Mouse (Mus musculus) forebrain, embryonic 13.5 days (tissue): ENCODE measurements around the gene Gm3033. TPM values are rescaled to one million over a fixed set of nuclear protein-coding genes. Genes with fewer than 3 reads are reported as not detected.
"Not testable (repeated sequence)": the region's sequence is repeated elsewhere in the genome, so short reads cannot be mapped to it uniquely, and the experiment has no call there.

Source experiments
- ATAC-seq: fragments of 200-750 bp; cut with Nextera tagmentation; 2 replicates; pipeline ENCODE4 v1.8.0; 2017
- H3K27ac ChIP-seq: fragments of 300-500 bp; sonication (generic); 2 replicates; pipeline ENCODE4 v1.5.1; 2015; ENCODE audit warnings: inconsistent platforms, mild to moderate bottlenecking, moderate library complexity
- H3K27me3 ChIP-seq: fragments of 300-500 bp; sonication (generic); 2 replicates; pipeline ENCODE4 v1.6.1; 2015; ENCODE audit warnings: mild to moderate bottlenecking, inconsistent platforms
- H3K36me3 ChIP-seq: fragments of 300-500 bp; sonication (generic); 2 replicates; pipeline ENCODE4 v1.6.1; 2015; ENCODE audit warnings: mild to moderate bottlenecking, inconsistent platforms; ENCODE audit not compliant: poor library complexity, severe bottlenecking
- H3K4me1 ChIP-seq: fragments of 300-500 bp; sonication (generic); 2 replicates; pipeline ENCODE4 v1.6.1; 2015; ENCODE audit warnings: inconsistent platforms
- H3K4me2 ChIP-seq: fragments of 300-500 bp; sonication (generic); 2 replicates; pipeline ENCODE4 v1.6.1; 2015; ENCODE audit warnings: inconsistent platforms, mild to moderate bottlenecking, moderate library complexity
- H3K4me3 ChIP-seq: fragments of 300-500 bp; sonication (generic); 2 replicates; pipeline ENCODE4 v1.5.1; 2015; ENCODE audit warnings: mild to moderate bottlenecking, inconsistent platforms
- H3K9ac ChIP-seq: fragments of 300-500 bp; sonication (generic); 2 replicates; pipeline ENCODE4 v1.6.1; 2015; ENCODE audit warnings: mild to moderate bottlenecking, inconsistent platforms
- H3K9me3 ChIP-seq: fragments of 300-500 bp; sonication (generic); replicated peaks from 2 replicates; pipeline ENCODE4 v1.6.1; 2016; ENCODE audit warnings: inconsistent platforms
- WGBS: fragments of 180-500 bp; shearing (Covaris S2); methylation state at CpG from one replicate; pipeline ENCODE4 v1.1.7; 2015; 5-methylcytosine and 5-hydroxymethylcytosine counted together
- polyA plus RNA-seq: library from polyadenylated mRNA; unstranded; fragments of >200 nt; fragmentation: Nextera tagmentation; extraction: Ambion mirVana; gene quantifications from 2 replicates; pipeline ENCODE4 v1.2.1, GENCODE M21; 2015

Gene Gm3033
- polyA plus RNA-seq = 0.18 TPM in 1 of 2 replicates, not detected in the other

GRCm38 (mm10) chr14:3845945-3846344 is at the start of gene Gm3033:
TSS of gene Gm3033 (plus strand) at chr14:3846245.
- WGBS = no CpG with 5 or more reads among the region's 2 CpGs
- not testable (repeated sequence) for ATAC-seq, H3K36me3 ChIP-seq, H3K9me3 ChIP-seq, H3K4me3 ChIP-seq, H3K27me3 ChIP-seq, H3K4me1 ChIP-seq, H3K9ac ChIP-seq, H3K27ac ChIP-seq, H3K4me2 ChIP-seq

- H3K36me3 ChIP-seq, H3K4me2 ChIP-seq, H3K9ac ChIP-seq, H3K4me3 ChIP-seq, H3K9me3 ChIP-seq, H3K4me1 ChIP-seq, H3K27ac ChIP-seq, ATAC-seq, H3K27me3 ChIP-seq: not testable (repeated sequence)
- WGBS = no CpG with 5 or more reads among the region's 31 CpGs
Observed at GRCm38 (mm10) chr14:3809774-3810173, 36.3 kb upstream of the Gm3033 start, which contains the start of gene Gm3002. TSS of gene Gm3002 (plus strand) at chr14:3810074.

GRCm38 (mm10) chr14:3883872-3884271 is 37.8 kb downstream of the Gm3033 start, which contains the start of gene Gm2916:
TSS of gene Gm2916 (plus strand) at chr14:3884172.
- no CpG with 5 or more reads among the region's 1 CpGs for WGBS
- H3K4me2 ChIP-seq, H3K27me3 ChIP-seq, H3K9ac ChIP-seq, H3K36me3 ChIP-seq, ATAC-seq, H3K4me1 ChIP-seq, H3K9me3 ChIP-seq, H3K4me3 ChIP-seq, H3K27ac ChIP-seq: not testable (repeated sequence)

Other genes with a start within 250 kb of the Gm3033 start
- gene Gm3012, start 211.7 kb upstream of the Gm3033 start, polyA plus RNA-seq = not detected in 2 replicates
- 6.2 and 8.9 TPM in 2 replicates for gene Gm3020, start 194.2 kb upstream of the Gm3033 start, polyA plus RNA-seq
- not detected in 2 replicates for gene Gm3043, start 157.5 kb upstream of the Gm3033 start, polyA plus RNA-seq
- 1.6 and 1.9 TPM in 2 replicates for gene Gm3002, start 36.2 kb upstream of the Gm3033 start, polyA plus RNA-seq
- not detected in 2 replicates for gene Gm2916, start 37.9 kb downstream of the Gm3033 start, polyA plus RNA-seq
- gene Gm3029, start 85.5 kb downstream of the Gm3033 start, polyA plus RNA-seq = not detected in 2 replicates
- 0.49 and 0.53 TPM in 2 replicates for gene Gm3095, start 117.3 kb downstream of the Gm3033 start, polyA plus RNA-seq
- not detected in 2 replicates for gene Gm3099, start 152.1 kb downstream of the Gm3033 start, polyA plus RNA-seq
- gene Gm5796, start 177.7 kb downstream of the Gm3033 start, polyA plus RNA-seq = 0.90 and 1.5 TPM in 2 replicates
- gene Gm3115, start 237.9 kb downstream of the Gm3033 start, polyA plus RNA-seq = not detected in 2 replicates